Comparison of ENCODE assay signal across 8 mouse cellular contexts in genomic region chr13:31556964-31557767, GRCm38 (mm10). TPM values are rescaled to one million over a fixed set of nuclear protein-coding genes. Genes with fewer than 3 reads are reported as not detected.
DNase-seq lines count a peak whose midpoint lies in the region; ATAC-seq and TF ChIP-seq lines count a peak whose summit lies in the region.

No protein-coding gene starts in this region.

- no peaks in the 10 kb centered on the region for H3K36me3 ChIP-seq in embryonic facial prominence, embryonic 11.5 days (replicated peaks; ENCODE audit: control insufficient read depth, insufficient read depth, low read depth, low read length)
- no peaks in the 10 kb centered on the region for H3K36me3 ChIP-seq in intestine, postnatal 0 days (ENCODE audit: control insufficient read depth, insufficient read depth)
- H3K36me3 ChIP-seq in midbrain, embryonic 16.5 days (ENCODE audit: control insufficient read depth, insufficient read depth, low read length), result no peaks in the 10 kb centered on the region

- no peak for ATAC-seq in embryonic facial prominence, embryonic 11.5 days (replicated peaks; ENCODE audit: insufficient number of reproducible peaks, low FRiP score, low TSS enrichment, low read depth)
- peak; percentile 31 for ATAC-seq in intestine, postnatal 0 days
- ATAC-seq in midbrain, embryonic 16.5 days, result no peak

- no peak overlapping the region for H3K27ac ChIP-seq in embryonic facial prominence, embryonic 11.5 days (replicated peaks; ENCODE audit: low read depth, low read length)
- H3K27ac ChIP-seq in intestine, postnatal 0 days (ENCODE audit: low read depth, low read length), result peak overlapping the region; percentile 78
- H3K27ac ChIP-seq in midbrain, embryonic 16.5 days (ENCODE audit: low read length), result no peak overlapping the region

- H3K4me2 ChIP-seq in embryonic facial prominence, embryonic 11.5 days (ENCODE audit: low read depth, low read length), result peak overlapping the region; percentile 98
- peak overlapping the region; percentile 98 for H3K4me2 ChIP-seq in intestine, postnatal 0 days (replicated peaks; ENCODE audit: low read depth)
- peak overlapping the region; percentile 100 for H3K4me2 ChIP-seq in midbrain, embryonic 16.5 days (ENCODE audit: low read length)

- H3K4me1 ChIP-seq in embryonic facial prominence, embryonic 11.5 days (ENCODE audit: control insufficient read depth, insufficient read depth, low read length), result no peaks in the 10 kb centered on the region
- no peaks in the 10 kb centered on the region; the same call in 1 of the 2 replicates for H3K4me1 ChIP-seq in intestine, postnatal 0 days (replicated peaks; ENCODE audit: control insufficient read depth, insufficient read depth, low read length)
- peaks cover 25% of the 10 kb centered on the region for H3K4me1 ChIP-seq in midbrain, embryonic 16.5 days (ENCODE audit: control insufficient read depth, insufficient read depth, low read length)

- H3K9me3 ChIP-seq in embryonic facial prominence, embryonic 11.5 days (replicated peaks; ENCODE audit: control insufficient read depth, low read length), result no peaks in the 10 kb centered on the region
- no peaks in the 10 kb centered on the region for H3K9me3 ChIP-seq in intestine, postnatal 0 days (ENCODE audit: control insufficient read depth)
- no peaks in the 10 kb centered on the region for H3K9me3 ChIP-seq in midbrain, embryonic 16.5 days (replicated peaks; ENCODE audit: control insufficient read depth, low read length, poor library complexity, severe bottlenecking)

- 4% methylated on average over 24 of the region's 24 CpGs for WGBS in embryonic facial prominence, embryonic 11.5 days
- WGBS in intestine, postnatal 0 days, result 12% methylated on average over 24 of the region's 24 CpGs
- 8% methylated on average over 24 of the region's 24 CpGs for WGBS in midbrain, embryonic 16.5 days

- peaks cover 59% of the 10 kb centered on the region for H3K27me3 ChIP-seq in embryonic facial prominence, embryonic 11.5 days (ENCODE audit: control insufficient read depth, insufficient read depth, low read length)
- H3K27me3 ChIP-seq in intestine, postnatal 0 days (replicated peaks; ENCODE audit: control insufficient read depth, insufficient read depth, low read length), result peaks cover 19% of the 10 kb centered on the region; the same call in 1 of the 2 replicates
- peaks cover 71% of the 10 kb centered on the region for H3K27me3 ChIP-seq in midbrain, embryonic 16.5 days (ENCODE audit: control insufficient read depth, insufficient read depth, low read depth, low read length)

- peak overlapping the region; percentile 60 for H3K4me3 ChIP-seq in embryonic facial prominence, embryonic 11.5 days (ENCODE audit: low read depth, low read length)
- peak overlapping the region; percentile 77 for H3K4me3 ChIP-seq in intestine, postnatal 0 days (ENCODE audit: low read depth, low read length)
- H3K4me3 ChIP-seq in midbrain, embryonic 16.5 days (ENCODE audit: low read depth, low read length), result peak overlapping the region; percentile 49

- H3K9ac ChIP-seq in embryonic facial prominence, embryonic 11.5 days (replicated peaks; ENCODE audit: low read length), result peak overlapping the region; percentile 14; the same call in 1 of the 2 replicates
- H3K9ac ChIP-seq in intestine, postnatal 0 days (ENCODE audit: low read depth, low read length), result peak overlapping the region; percentile 87
- H3K9ac ChIP-seq in midbrain, embryonic 16.5 days (ENCODE audit: low read depth, low read length), result 0 out of 2 replicates have a peak overlapping the region, but pooled peaks have one; percentile 52

- TF ChIP-seq CTCF in intestine, postnatal 0 days (IDR thresholded peaks at IDR 0.05; ENCODE audit: low read depth), result no peak

- peak; percentile 14 for DNase-seq in kidney, adult 9 months
- DNase-seq in kidney, postnatal 4 days, result no peak
- DNase-seq in embryonic facial prominence, embryonic 11.5 days (ENCODE audit: low spot score), result no peak
- DNase-seq in layer of hippocampus, adult 18-20 months (ENCODE audit: low spot score in 2 of 2), result no peak
- DNase-seq in left cerebral cortex, adult 9 months (ENCODE audit: low spot score in 2 of 2), result no peak
- DNase-seq in adrenal gland, postnatal 14 days, result no peak

RNA-seq across cellular contexts. Expression of gene Foxq1, which starts 1.2 kb away (rescaled TPM):
- 0.82 and 0.93 TPM in 2 replicates for polyA plus RNA-seq in embryonic facial prominence, embryonic 11.5 days (2014; fragmentation: Nextera tagmentation; extraction: Ambion mirVana)
- 8.5 and 9.6 TPM in 2 replicates for polyA plus RNA-seq in intestine, postnatal 0 days (2015; fragmentation: Nextera tagmentation; extraction: Ambion mirVana)
- 1.3 and 1.6 TPM in 2 replicates for polyA plus RNA-seq in midbrain, embryonic 16.5 days (2015; fragmentation: Nextera tagmentation; extraction: Ambion mirVana)
- total RNA-seq in layer of hippocampus, adult 18-20 months (2021), result 1 to 10 TPM; 2.0 to 2.6 TPM
- total RNA-seq in adrenal gland, postnatal 14 days (2021), result 0.15 and 3.7 TPM in 2 replicates

RNA-seq across cellular contexts. Expression of gene A530084C06Rik, which starts 2.0 kb away (rescaled TPM):
- not detected in 2 replicates for polyA plus RNA-seq in embryonic facial prominence, embryonic 11.5 days (2014; fragmentation: Nextera tagmentation; extraction: Ambion mirVana)
- not detected in 2 replicates for polyA plus RNA-seq in intestine, postnatal 0 days (2015; fragmentation: Nextera tagmentation; extraction: Ambion mirVana)
- not detected in 2 replicates for polyA plus RNA-seq in midbrain, embryonic 16.5 days (2015; fragmentation: Nextera tagmentation; extraction: Ambion mirVana)
- total RNA-seq in layer of hippocampus, adult 18-20 months (2021), result under 1 TPM; 0.48 to 0.92 TPM
- not detected in 2 replicates for total RNA-seq in adrenal gland, postnatal 14 days (2021)

Comparison
In these comparisons a context has a peak if more than half of its experiments do, and no peak if none do; other contexts are left out.
1. H3K9ac ChIP-seq: peak in every context shown above with its lines; median percentile 87 in intestine, postnatal 0 days; 52 in midbrain, embryonic 16.5 days; 14 in embryonic facial prominence, embryonic 11.5 days.